Mouse (Mus musculus) lung, adult 2 months (tissue): ENCODE results near the gene Pemt. TPM values are rescaled to one million over a fixed set of nuclear protein-coding genes. Genes with fewer than 3 reads are reported as not detected.

ENCODE experiments used
- DNase-seq: peaks from one replicate; pipeline ENCODE4 v3.0.0; 2022
- H3K4me1 ChIP-seq: fragments of 200-500 bp; 2 replicates; pipeline ENCODE4 v1.6.1; 2011; ENCODE audit warnings: low read length; ENCODE audit not compliant: control insufficient read depth, insufficient read depth
- H3K4me3 ChIP-seq: fragments of 200-500 bp; replicated peaks from 2 replicates; pipeline ENCODE3; 2011; ENCODE audit warnings: low read depth, mild to moderate bottlenecking, control low read depth, low read length; ENCODE audit errors: extremely low read depth
- CTCF ChIP-seq: fragments of 200-500 bp; IDR thresholded peaks from 2 replicates; pipeline ENCODE4 v1.5.1; 2011; ENCODE audit warnings: mild to moderate bottlenecking, low read length, control low read depth; ENCODE audit not compliant: insufficient read depth
- POLR2A ChIP-seq: fragments of 200-500 bp; IDR thresholded peaks from 2 replicates; pipeline ENCODE4 v1.6.1; 2011; ENCODE audit warnings: low read depth, mild to moderate bottlenecking, control low read depth, low read length, borderline replicate concordance; ENCODE audit errors: extremely low read depth
- WGBS: fragments of 180-500 bp; shearing (Covaris S2); methylation state at CpG from one replicate; pipeline ENCODE4 v1.1.7; 2018; 5-methylcytosine and 5-hydroxymethylcytosine counted together
- polyA plus RNA-seq: library from polyadenylated mRNA; depleted of rRNA; stranded (reverse); fragments of >200 nt; gene quantifications from 2 replicates; pipeline ENCODE4 v1.2.3, GENCODE M21; 2012

Pemt gene
- polyA plus RNA-seq, 1 experiment = 6.4 TPM

- 67% methylated on average over 3 of the region's 3 CpGs for WGBS
- no peak overlapping the region for H3K4me3 ChIP-seq
- no peak for TF ChIP-seq CTCF
- TF ChIP-seq POLR2A = no peak
- DNase-seq = no peak
- H3K4me1 ChIP-seq = no peaks in the 10 kb centered on the region
Measured at GRCm38 (mm10) chr11:60005866-60006265, 40.4 kb downstream of the Pemt start.

- 77% methylated on average over 6 of the region's 6 CpGs for WGBS
- H3K4me3 ChIP-seq = no peak overlapping the region
- no peak for TF ChIP-seq POLR2A
- TF ChIP-seq CTCF = no peak
- no peak for DNase-seq
- no peaks in the 10 kb centered on the region for H3K4me1 ChIP-seq
Measured at GRCm38 (mm10) chr11:60004716-60005115, 41.6 kb downstream of the Pemt start.

- DNase-seq = no peak
- H3K4me1 ChIP-seq = no peaks in the 10 kb centered on the region
- no peak for TF ChIP-seq POLR2A
- no peak for TF ChIP-seq CTCF
- 75% methylated on average over 8 of the region's 8 CpGs for WGBS
- H3K4me3 ChIP-seq = no peak overlapping the region
Measured at GRCm38 (mm10) chr11:60003811-60004210, 42.5 kb downstream of the Pemt start.

GRCm38 (mm10) chr11:60001231-60001980 lies 44.9 kb downstream of the Pemt start:
- no peak for DNase-seq
- 72% methylated on average over 5 of the region's 5 CpGs for WGBS
- Histone ChIP-seq H3K4me3 (no peak overlapping the region), H3K4me1 (no peaks in the 10 kb centered on the region)
- TF ChIP-seq POLR2A (no peak), CTCF (no peak)

- WGBS = 38% methylated on average over 9 of the region's 9 CpGs
- H3K4me3 ChIP-seq = no peak overlapping the region
- TF ChIP-seq POLR2A = no peak
- TF ChIP-seq CTCF = no peak
- no peaks in the 10 kb centered on the region for H3K4me1 ChIP-seq
- DNase-seq = no peak
Measured at GRCm38 (mm10) chr11:59994318-59994717, 52.0 kb downstream of the Pemt start.

GRCm38 (mm10) chr11:59991365-59991764 lies 54.9 kb downstream of the Pemt start:
- TF ChIP-seq POLR2A = no peak
- TF ChIP-seq CTCF = no peak
- no peak overlapping the region for H3K4me3 ChIP-seq
- DNase-seq = peak; percentile 14
- 29% methylated on average over 8 of the region's 8 CpGs for WGBS
- no peaks in the 10 kb centered on the region for H3K4me1 ChIP-seq

GRCm38 (mm10) chr11:59989406-59989805 lies 56.9 kb downstream of the Pemt start:
- no peak overlapping the region for H3K4me3 ChIP-seq
- H3K4me1 ChIP-seq = no peaks in the 10 kb centered on the region
- WGBS = 79% methylated on average over 1 of the region's 1 CpGs
- DNase-seq = no peak
- TF ChIP-seq POLR2A (no peak), CTCF (no peak)

GRCm38 (mm10) chr11:59977831-59978230 lies 68.5 kb downstream of the Pemt start:
- no peaks in the 10 kb centered on the region for H3K4me1 ChIP-seq
- no peak overlapping the region for H3K4me3 ChIP-seq
- TF ChIP-seq POLR2A (no peak), CTCF (no peak)
- WGBS = 78% methylated on average over 5 of the region's 5 CpGs
- DNase-seq = no peak

GRCm38 (mm10) chr11:59975241-59975640 lies 71.0 kb downstream of the Pemt start:
- DNase-seq = no peak
- no peak for TF ChIP-seq POLR2A
- no peak for TF ChIP-seq CTCF
- H3K4me1 ChIP-seq = no peaks in the 10 kb centered on the region
- WGBS = 60% methylated on average over 10 of the region's 10 CpGs
- H3K4me3 ChIP-seq = no peak overlapping the region

GRCm38 (mm10) chr11:59973389-59973788 lies 72.9 kb downstream of the Pemt start:
- H3K4me1 ChIP-seq = no peaks in the 10 kb centered on the region
- no peak overlapping the region for H3K4me3 ChIP-seq
- WGBS = 86% methylated on average over 5 of the region's 5 CpGs
- no peak for DNase-seq
- TF ChIP-seq POLR2A = no peak
- TF ChIP-seq CTCF = no peak

GRCm38 (mm10) chr11:59971691-59972090 lies 74.6 kb downstream of the Pemt start:
- Histone ChIP-seq H3K4me3 (no peak overlapping the region), H3K4me1 (no peaks in the 10 kb centered on the region)
- 55% methylated on average over 2 of the region's 2 CpGs for WGBS
- no peak for DNase-seq
- TF ChIP-seq CTCF (no peak), POLR2A (no peak)
